Mouse (Mus musculus): ENCODE measurements at regions not wholly inside any gene's neighbourhood (a gene's known extent, or its start where the extent isn't known, plus 50 kb on each side); places are given as distances from the start of the nearest gene placed in this dataset.

DNA sequence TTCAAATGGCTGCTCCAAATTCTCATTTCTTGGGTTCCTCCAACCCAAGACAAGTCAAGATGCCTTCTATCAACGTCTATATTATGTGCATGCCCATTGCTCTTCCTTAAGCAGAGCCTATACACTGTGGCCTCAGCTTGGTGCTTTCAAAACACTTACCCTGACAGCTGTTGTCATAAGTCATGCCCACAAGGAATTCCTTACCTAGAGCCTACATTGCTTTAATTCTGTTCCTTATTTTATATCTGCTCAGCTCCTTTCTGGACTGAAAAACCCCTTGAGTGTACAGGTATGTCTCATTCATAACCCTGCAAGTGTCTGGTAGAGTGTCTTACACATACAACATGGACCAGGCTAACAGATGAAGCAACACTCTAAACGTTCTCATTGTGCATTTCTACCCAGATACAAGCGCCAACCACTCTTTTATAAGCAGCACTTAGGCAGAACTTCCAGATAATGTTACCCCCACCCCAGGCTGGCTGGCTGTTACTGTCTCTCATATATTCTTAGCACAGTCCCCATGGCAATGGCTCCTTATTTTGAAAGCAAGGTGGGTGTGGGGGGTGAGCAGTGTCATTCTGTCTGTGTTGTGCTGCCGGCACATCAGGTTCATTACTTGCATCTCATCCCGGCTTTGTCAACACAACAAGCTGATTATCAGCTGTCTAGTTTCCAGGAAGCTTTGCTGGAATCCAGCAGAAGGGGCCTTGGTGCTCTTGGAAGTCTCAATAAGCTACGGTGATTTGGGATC, 176.6 kb downstream of the Ifng start:
- TF ChIP-seq POLR2A (IDR thresholded peaks at IDR 0.05; ENCODE audit: control insufficient read depth, extremely low read depth, insufficient read depth, low read length, poor library complexity) (no peak), CTCF (IDR thresholded peaks at IDR 0.05; ENCODE audit: borderline replicate concordance, control insufficient read depth, extremely low read depth, insufficient read depth, low read length, poor library complexity) (no peak)
